Mouse (Mus musculus): ENCODE results near the gene Gm28372.

GRCm38 (mm10) chr2:130429851-130430250, 24.8 kb downstream of the Gm28372 start:
- no peak for TF ChIP-seq POLR2A (IDR thresholded peaks at IDR 0.05; ENCODE audit: control insufficient read depth, low read depth, low read length)
- TF ChIP-seq CTCF (IDR thresholded peaks at IDR 0.05; ENCODE audit: control insufficient read depth, insufficient read depth, insufficient replicate concordance, low read depth, low read length) = no peak
